Mouse (Mus musculus) olfactory bulb, adult 2 months (tissue): Measurements from ENCODE around the gene Mybbp1a. TPM values are rescaled to one million over a fixed set of nuclear protein-coding genes. Genes with fewer than 3 reads are reported as not detected.

ENCODE experiments used
- H3K27ac ChIP-seq: fragments of 200-500 bp; 2 replicates; pipeline ENCODE4 v1.5.1; 2012; ENCODE audit warnings: low read depth, low read length; ENCODE audit not compliant: insufficient read depth
- H3K4me1 ChIP-seq: fragments of 200-500 bp; 2 replicates; pipeline ENCODE4 v1.6.1; 2012; ENCODE audit warnings: low read length; ENCODE audit not compliant: control insufficient read depth, insufficient read depth
- H3K4me3 ChIP-seq: fragments of 200-500 bp; 2 replicates; pipeline ENCODE4 v1.5.1; 2012; ENCODE audit warnings: mild to moderate bottlenecking, low read depth, low read length, moderate library complexity; ENCODE audit not compliant: insufficient read depth
- CTCF ChIP-seq: fragments of 200-500 bp; IDR thresholded peaks from 2 replicates; pipeline ENCODE4 v1.5.1; 2012; ENCODE audit warnings: low read depth, mild to moderate bottlenecking, low read length, moderate library complexity; ENCODE audit not compliant: insufficient read depth
- POLR2A ChIP-seq: fragments of 200-500 bp; IDR thresholded peaks from 2 replicates; pipeline ENCODE4 v1.6.1; 2012; ENCODE audit warnings: mild to moderate bottlenecking, low read depth, low read length, moderate library complexity; ENCODE audit not compliant: insufficient read depth
- WGBS: fragments of 180-500 bp; shearing (Covaris S2); methylation state at CpG from one replicate; pipeline ENCODE4 v1.1.7; 2018; 5-methylcytosine and 5-hydroxymethylcytosine counted together
- polyA plus RNA-seq: library from polyadenylated mRNA; stranded (reverse); fragments of >200 nt; gene quantifications from 2 replicates; pipeline ENCODE4 v1.2.4, GENCODE M21; 2012; ENCODE audit warnings: low replicate concordance; ENCODE audit not compliant: missing spikeins, insufficient read depth, insufficient read length

Mybbp1a gene
- polyA plus RNA-seq, 1 experiment, result not detected

- WGBS, result 83% methylated on average over 4 of the region's 4 CpGs
- H3K4me1 ChIP-seq, result peaks cover 48% of the 10 kb centered on the region
- no peak overlapping the region for H3K27ac ChIP-seq
- no peak overlapping the region for H3K4me3 ChIP-seq
- TF ChIP-seq POLR2A (no peak), CTCF (no peak)
Measured at GRCm38 (mm10) chr11:72500139-72500538, 59.0 kb downstream of the Mybbp1a start.

Other genes with a start within 250 kb of the Mybbp1a start
- not detected in 2 replicates for gene Gm43951, start 234.5 kb upstream of the Mybbp1a start, polyA plus RNA-seq
- not detected in 2 replicates for gene 4933427D14Rik, start 233.9 kb upstream of the Mybbp1a start, polyA plus RNA-seq
- gene Txndc17, start 233.8 kb upstream of the Mybbp1a start, polyA plus RNA-seq, result not detected in 2 replicates
- gene Med31, start 225.8 kb upstream of the Mybbp1a start, polyA plus RNA-seq, result not detected in 2 replicates
- gene Slc13a5, start 174.1 kb upstream of the Mybbp1a start, polyA plus RNA-seq, result not detected in 2 replicates
- gene Xaf1, start 139.7 kb upstream of the Mybbp1a start, polyA plus RNA-seq, result not detected in 2 replicates
- gene Fbxo39, start 126.9 kb upstream of the Mybbp1a start, polyA plus RNA-seq, result not detected in 2 replicates
- gene Tekt1, start 78.9 kb upstream of the Mybbp1a start, polyA plus RNA-seq, result not detected in 2 replicates
- gene Smtnl2, start 29.6 kb upstream of the Mybbp1a start, polyA plus RNA-seq, result not detected in 2 replicates
- gene Ggt6, start 5.8 kb upstream of the Mybbp1a start, polyA plus RNA-seq, result not detected in 2 replicates
- gene Spns2, start 48.5 kb downstream of the Mybbp1a start, polyA plus RNA-seq, result not detected in 2 replicates
- not detected in 2 replicates for gene Spns3, start 109.2 kb downstream of the Mybbp1a start, polyA plus RNA-seq
- not detected in 2 replicates for gene Ube2g1, start 165.9 kb downstream of the Mybbp1a start, polyA plus RNA-seq
- gene Ankfy1, start 248.7 kb downstream of the Mybbp1a start, polyA plus RNA-seq, result 90.7 TPM in 1 of 2 replicates, not detected in the other